Mouse (Mus musculus): ENCODE results near the gene Map3k1. TPM values are rescaled to one million over a fixed set of nuclear protein-coding genes. Genes with fewer than 3 reads are reported as not detected.

The Map3k1 gene
- total RNA-seq, 2 experiments from 2014 or later, result 11.9 to 13.4 TPM

GRCm38 (mm10) chr13:111816431-111816830 lies 7.6 kb upstream of the Map3k1 start:
- intact Hi-C loops (cut with DNase I; ENCODE audit: low total_unique reads), result no loop called here
- no peak for DNase-seq

GRCm38 (mm10) chr13:111815486-111815885 lies 6.7 kb upstream of the Map3k1 start:
- intact Hi-C loops (cut with DNase I; ENCODE audit: low total_unique reads), result no loop called here

GRCm38 (mm10) chr13:111815017-111815416 lies 6.2 kb upstream of the Map3k1 start:
- intact Hi-C loops (cut with DNase I; ENCODE audit: low total_unique reads), result no loop called here
- no peak for DNase-seq

More at GRCm38 (mm10) chr13:111815486-111815885, 6.7 kb upstream of the Map3k1 start:
- DNase-seq, result no peak

- intact Hi-C loops (cut with DNase I; ENCODE audit: low total_unique reads), result no loop called here
- DNase-seq, result no peak
Observed at GRCm38 (mm10) chr13:111812647-111813046, 3.9 kb upstream of the Map3k1 start.

- no peak for DNase-seq
- intact Hi-C loops (cut with DNase I; ENCODE audit: low total_unique reads), result no loop called here
Observed at GRCm38 (mm10) chr13:111810998-111811628, 2.3 kb upstream of the Map3k1 start.

- intact Hi-C loops (cut with DNase I; ENCODE audit: low total_unique reads), result no loop called here
- DNase-seq, result peak; percentile 50
Observed at GRCm38 (mm10) chr13:111809466-111810228, 854 bp upstream of the Map3k1 start.

- intact Hi-C loops (cut with DNase I; ENCODE audit: low total_unique reads), result no loop called here
- DNase-seq, result no peak
Observed at GRCm38 (mm10) chr13:111808387-111808636, 481 bp downstream of the Map3k1 start.

GRCm38 (mm10) chr13:111807596-111808386 lies 1.0 kb downstream of the Map3k1 start:
- intact Hi-C loops (cut with DNase I; ENCODE audit: low total_unique reads), result no loop called here
- DNase-seq, result no peak

- DNase-seq, result no peak
- intact Hi-C loops (cut with DNase I; ENCODE audit: low total_unique reads), result no loop called here
Observed at GRCm38 (mm10) chr13:111807105-111807595, 1.6 kb downstream of the Map3k1 start.

- no peak for DNase-seq
- intact Hi-C loops (cut with DNase I; ENCODE audit: low total_unique reads), result no loop called here
Observed at GRCm38 (mm10) chr13:111805738-111806722, 2.8 kb downstream of the Map3k1 start.

GRCm38 (mm10) chr13:111804951-111805673 lies 3.7 kb downstream of the Map3k1 start:
- no peak for DNase-seq
- intact Hi-C loops (cut with DNase I; ENCODE audit: low total_unique reads), result no loop called here

- intact Hi-C loops (cut with DNase I; ENCODE audit: low total_unique reads), result no loop called here
Observed at GRCm38 (mm10) chr13:111804189-111804588, 4.6 kb downstream of the Map3k1 start.

GRCm38 (mm10) chr13:111803506-111803905 lies 5.3 kb downstream of the Map3k1 start:
- intact Hi-C loops (cut with DNase I; ENCODE audit: low total_unique reads), result no loop called here
- DNase-seq, result no peak

More at GRCm38 (mm10) chr13:111804189-111804588, 4.6 kb downstream of the Map3k1 start:
- DNase-seq, result no peak

GRCm38 (mm10) chr13:111802900-111803299 lies 5.9 kb downstream of the Map3k1 start:
- DNase-seq, result no peak
- intact Hi-C loops (cut with DNase I; ENCODE audit: low total_unique reads), result no loop called here

GRCm38 (mm10) chr13:111802271-111802665 lies 6.5 kb downstream of the Map3k1 start:
- intact Hi-C loops (cut with DNase I; ENCODE audit: low total_unique reads), result no loop called here
- DNase-seq, result no peak

- DNase-seq, result no peak
- intact Hi-C loops (cut with DNase I; ENCODE audit: low total_unique reads), result no loop called here
Observed at GRCm38 (mm10) chr13:111801662-111802270, 7.0 kb downstream of the Map3k1 start.

GRCm38 (mm10) chr13:111800866-111801265 lies 7.9 kb downstream of the Map3k1 start:
- DNase-seq, result no peak
- intact Hi-C loops (cut with DNase I; ENCODE audit: low total_unique reads), result no loop called here

GRCm38 (mm10) chr13:111798044-111798443 lies 10.7 kb downstream of the Map3k1 start:
- intact Hi-C loops (cut with DNase I; ENCODE audit: low total_unique reads), result no loop called here
- DNase-seq, result peak; percentile 72
